Mouse (Mus musculus): ENCODE data around the gene Mak. TPM values are rescaled to one million over a fixed set of nuclear protein-coding genes. Genes with fewer than 3 reads are reported as not detected.

The Mak gene
- total and polyA plus RNA-seq, 3 experiments, result not detected

GRCm38 (mm10) chr13:40979321-40979720, 100.2 kb downstream of the Mak start:
- Histone ChIP-seq H3K4me1 (ENCODE audit: control insufficient read depth in 1 of 2, insufficient read depth in 2 of 2) (peaks cover 0 to 10% of the 10 kb centered on the region in 2 experiments; a peak in 2 of 4 replicates), H3K9ac (ENCODE audit: insufficient read depth, low read depth) (no peak overlapping the region), H3K79me2 (replicated peaks; ENCODE audit: control insufficient read depth, extremely low read depth, insufficient read depth, poor library complexity, severe bottlenecking) (no peaks in the 10 kb centered on the region), H3K27me3 (replicated peaks) (no peaks in the 10 kb centered on the region), H3K9me3 (replicated peaks; ENCODE audit: low read length) (no peaks in the 10 kb centered on the region), H3K4me2 (ENCODE audit: insufficient read depth, low read depth, poor library complexity, severe bottlenecking) (no peak overlapping the region), H3K4me3 (replicated peaks in 1 of 3; ENCODE audit: low read depth in 2 of 3, low read length in 2 of 3, poor library complexity in 1 of 3) (no peak overlapping the region), H3K27ac (ENCODE audit: insufficient read depth, low read depth) (no peak overlapping the region), H3K36me3 (replicated peaks in 1 of 2; ENCODE audit: control insufficient read depth in 1 of 2, insufficient read depth in 1 of 2, low read length in 1 of 2) (no peaks in the 10 kb centered on the region)
- in situ Hi-C loops (cut with MboI; ENCODE audit: low pct_ligation_motif_present, low pct_unique_long_range_greater_than_20kb, low sequenced_read_pairs), result loop anchor here (10.0 kb wide), 1 partner anchor 135 kb away; no protein-coding TSS in a partner anchor
- dilution Hi-C loops (cut with MboI; ENCODE audit: extremely low pct_ligation_motif_present, extremely low pct_unique_long_range_greater_than_20kb, low sequenced_read_pairs), result no loop called here
- TF ChIP-seq JUND (conservative IDR thresholded peaks at IDR 0.05; ENCODE audit: low read depth, low read length) (no peak), IRF4 (IDR thresholded peaks at IDR 0.05; ENCODE audit: low read depth, low read length) (no peak), USF2 (conservative IDR thresholded peaks at IDR 0.05; ENCODE audit: low read depth, low read length) (no peak), MAFK (IDR thresholded peaks at IDR 0.05; ENCODE audit: insufficient replicate concordance, low read length) (no peak), GABPA (IDR thresholded peaks at IDR 0.05; ENCODE audit: insufficient replicate concordance, low read depth, low read length) (no peak)
- no peak for DNase-seq (ENCODE audit: extremely low read depth)

- no peak overlapping the region; the same call in 1 of the 2 replicates for H3K4me2 ChIP-seq (ENCODE audit: insufficient read depth, low read depth, poor library complexity, severe bottlenecking)
- H3K9ac ChIP-seq (ENCODE audit: insufficient read depth, low read depth), result no peak overlapping the region
- no peak overlapping the region for H3K4me3 ChIP-seq (replicated peaks in 1 of 3; ENCODE audit: low read depth in 2 of 3, low read length in 2 of 3, poor library complexity in 1 of 3)
- dilution Hi-C loops (cut with MboI; ENCODE audit: extremely low pct_ligation_motif_present, extremely low pct_unique_long_range_greater_than_20kb, low sequenced_read_pairs) (no loop called here), in situ Hi-C loops (cut with MboI; ENCODE audit: low pct_ligation_motif_present, low pct_unique_long_range_greater_than_20kb, low sequenced_read_pairs) (loop anchor here (10.0 kb wide), 1 partner anchor 134 kb away; no protein-coding TSS in a partner anchor)
- peaks cover 0 to 10% of the 10 kb centered on the region in 2 experiments; a peak in 2 of 4 replicates for H3K4me1 ChIP-seq (ENCODE audit: control insufficient read depth in 1 of 2, insufficient read depth in 2 of 2)
- DNase-seq (ENCODE audit: extremely low read depth), result no peak
- H3K27ac ChIP-seq (ENCODE audit: insufficient read depth, low read depth), result no peak overlapping the region
- no peaks in the 10 kb centered on the region for H3K79me2 ChIP-seq (replicated peaks; ENCODE audit: control insufficient read depth, extremely low read depth, insufficient read depth, poor library complexity, severe bottlenecking)
- TF ChIP-seq IRF4 (IDR thresholded peaks at IDR 0.05; ENCODE audit: low read depth, low read length) (no peak), BHLHE40 (IDR thresholded peaks at IDR 0.05; ENCODE audit: low read depth, low read length) (no peak), ZMIZ1 (IDR thresholded peaks at IDR 0.05; ENCODE audit: low read depth, low read length) (no peak), MAZ (IDR thresholded peaks at IDR 0.05; ENCODE audit: low read depth, low read length) (no peak), RCOR1 (conservative IDR thresholded peaks at IDR 0.05; ENCODE audit: low read depth, low read length) (no peak), ELF1 (IDR thresholded peaks at IDR 0.05; ENCODE audit: low read depth, low read length) (no peak), NELFE (IDR thresholded peaks at IDR 0.05; ENCODE audit: low read depth, low read length) (no peak), ETS1 (conservative IDR thresholded peaks at IDR 0.05; ENCODE audit: low read depth, low read length) (no peak), SMC3 (IDR thresholded peaks at IDR 0.05; ENCODE audit: low read depth, low read length) (no peak), EP300 (IDR thresholded peaks at IDR 0.05; ENCODE audit: low read length) (no peak), TBP (conservative IDR thresholded peaks at IDR 0.05; ENCODE audit: low read depth, low read length) (no peak), POLR2AphosphoS2 (IDR thresholded peaks at IDR 0.05; ENCODE audit: low read depth, low read length) (no peak), ZC3H11A (IDR thresholded peaks at IDR 0.05; ENCODE audit: low read depth, low read length) (no peak), GABPA (IDR thresholded peaks at IDR 0.05; ENCODE audit: insufficient replicate concordance, low read depth, low read length) (no peak), POLR2A (IDR thresholded peaks at IDR 0.05; ENCODE audit: low read depth, low read length) (no peak), JUN (IDR thresholded peaks at IDR 0.05; ENCODE audit: insufficient read depth, low read depth, low read length) (no peak), ZNF384 (IDR thresholded peaks at IDR 0.05; ENCODE audit: low read depth, low read length) (no peak)
- H3K27me3 ChIP-seq (replicated peaks), result no peaks in the 10 kb centered on the region
- no peaks in the 10 kb centered on the region for H3K36me3 ChIP-seq (replicated peaks in 1 of 2; ENCODE audit: control insufficient read depth in 1 of 2, insufficient read depth in 1 of 2, low read length in 1 of 2)
- H3K9me3 ChIP-seq (replicated peaks; ENCODE audit: low read length), result no peaks in the 10 kb centered on the region
Measured at GRCm38 (mm10) chr13:40978652-40979051, 100.9 kb downstream of the Mak start.
